Mouse (Mus musculus): ENCODE measurements around the gene Rerg. TPM values are rescaled to one million over a fixed set of nuclear protein-coding genes. Genes with fewer than 3 reads are reported as not detected.

Rerg gene
- total RNA-seq, 2 experiments from 2014 or later = 8.0 to 12.6 TPM

GRCm38 (mm10) chr6:137025461-137025860, 144.8 kb downstream of the Rerg start:
- DNase-seq (ENCODE audit: low spot score in 2 of 2) = no peak

GRCm38 (mm10) chr6:137024541-137024940, 145.8 kb downstream of the Rerg start:
- no peak for DNase-seq (ENCODE audit: low spot score in 2 of 2)

DNA sequence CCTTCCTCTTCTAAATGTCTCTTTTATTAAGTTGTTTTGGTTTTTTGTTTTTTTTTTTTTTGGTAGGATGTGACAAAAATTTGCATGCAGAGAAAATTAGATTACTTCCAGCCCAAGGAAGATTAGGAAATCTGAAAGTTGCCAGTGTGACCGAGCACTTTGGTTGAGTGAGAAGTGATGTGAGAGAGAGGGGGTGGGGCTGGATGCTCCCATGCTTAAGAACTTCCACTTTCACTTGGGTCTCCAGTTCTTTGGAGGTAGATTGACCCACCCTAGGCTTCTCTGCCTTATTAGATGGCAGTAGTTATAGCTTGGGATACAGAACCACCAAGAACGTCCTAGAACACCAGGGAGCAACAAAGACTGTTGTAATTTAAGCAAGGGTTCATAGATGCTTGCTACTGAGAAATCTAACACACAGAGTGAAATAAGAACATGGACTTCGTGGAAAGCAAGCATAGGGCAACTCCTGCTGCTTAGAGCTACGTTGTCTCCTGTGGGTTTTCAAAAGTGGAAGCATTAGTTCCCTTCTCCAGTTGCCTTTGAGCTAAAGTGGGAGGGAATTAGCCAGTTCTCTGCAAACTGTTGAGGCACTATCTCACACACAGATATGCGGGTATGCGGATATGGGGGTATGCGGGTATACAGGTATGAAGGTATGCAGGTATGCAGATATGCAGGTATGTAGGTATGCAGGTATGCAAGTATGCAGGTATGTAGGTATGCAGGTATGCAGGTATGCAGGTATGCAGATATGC, 152.9 kb downstream of the Rerg start:
- no peak for DNase-seq (ENCODE audit: low spot score in 2 of 2)

DNA sequence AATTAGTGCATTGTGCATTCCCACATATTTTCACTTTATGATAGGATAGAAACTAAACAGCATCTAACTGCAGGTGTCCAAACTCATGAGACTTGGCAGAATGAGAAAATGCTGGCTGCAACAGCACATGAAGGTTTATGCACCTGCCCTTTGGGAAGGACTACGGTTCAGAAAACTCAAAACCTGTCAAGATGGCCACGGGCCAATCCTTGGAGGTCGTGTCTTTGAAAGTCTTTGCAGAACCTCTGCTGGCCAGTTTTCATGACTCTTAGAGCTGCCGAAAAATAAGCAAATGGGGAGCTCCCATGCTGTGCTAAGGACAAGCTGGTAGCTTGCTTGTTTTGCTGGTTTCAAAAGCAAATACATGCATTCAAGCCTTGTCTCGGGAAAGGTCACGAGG, 156.0 kb downstream of the Rerg start:
- no peak for DNase-seq (ENCODE audit: low spot score in 2 of 2)

DNA sequence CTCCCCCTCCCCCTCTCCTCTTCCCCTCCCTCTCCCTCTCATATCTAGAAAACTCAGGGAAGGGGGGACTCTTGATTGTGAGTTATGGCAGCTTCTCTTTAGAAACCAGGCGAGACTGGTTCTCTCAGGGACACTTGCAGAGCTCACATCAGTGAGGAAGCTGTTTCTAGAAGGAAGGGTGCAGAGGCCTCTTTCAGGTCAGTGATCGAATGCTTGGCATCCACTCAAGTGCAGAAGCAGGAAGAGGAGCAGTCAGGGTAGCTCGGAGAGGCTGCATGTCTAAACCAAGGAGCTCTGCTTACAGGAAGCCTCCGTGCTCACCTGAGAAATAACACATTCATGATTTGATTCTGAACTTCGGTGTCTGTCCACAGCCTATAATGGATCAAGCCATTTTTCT, 159.1 kb downstream of the Rerg start:
- DNase-seq (ENCODE audit: low spot score in 2 of 2) = no peak

Other genes with a start within 250 kb of the Rerg start
- not detected for gene Erp27, start 248.3 kb downstream of the Rerg start, total RNA-seq (2021)
- 1 to 10 TPM in 1 of 2 experiments, under 1 TPM in 1; 0.82 to 1.1 TPM for gene Pde6h, start 246.7 kb downstream of the Rerg start, total RNA-seq (2021)
- 10 to 100 TPM; 10.9 to 13.3 TPM for gene Arhgdib, start 228.6 kb downstream of the Rerg start, total RNA-seq (2021)
- 10 to 100 TPM; 25.5 to 27.5 TPM for gene Ptpro, start 81.8 kb upstream of the Rerg start, total RNA-seq (2021)